Mouse (Mus musculus) heart, embryonic 13.5 days (tissue): ENCODE measurements around the gene Akr1c12. TPM values are rescaled to one million over a fixed set of nuclear protein-coding genes. Genes with fewer than 3 reads are reported as not detected.
"Not testable (repeated sequence)": the region's sequence is repeated elsewhere in the genome, so short reads cannot be mapped to it uniquely, and the experiment has no call there.

Experiments used
- ATAC-seq: fragments of 200-750 bp; cut with Nextera tagmentation; 2 replicates; pipeline ENCODE4 v1.8.0; 2017; ENCODE audit warnings: moderate TSS enrichment; ENCODE audit not compliant: insufficient number of reproducible peaks, low FRiP score, low TSS enrichment; ENCODE audit errors: extremely low read depth
- H3K27ac ChIP-seq: fragments of 300-500 bp; sonication (generic); replicated peaks from 2 replicates; pipeline ENCODE4 v1.5.1; 2015; ENCODE audit warnings: moderate library complexity, mild to moderate bottlenecking, inconsistent platforms
- H3K27me3 ChIP-seq: fragments of 300-500 bp; sonication (generic); replicated peaks from 2 replicates; pipeline ENCODE4 v1.6.1; 2015; ENCODE audit warnings: mild to moderate bottlenecking, inconsistent platforms
- H3K36me3 ChIP-seq: fragments of 300-500 bp; sonication (generic); 2 replicates; pipeline ENCODE4 v1.6.1; 2015; ENCODE audit warnings: mild to moderate bottlenecking, inconsistent platforms
- H3K4me1 ChIP-seq: fragments of 300-500 bp; sonication (generic); 2 replicates; pipeline ENCODE4 v1.6.1; 2015; ENCODE audit warnings: inconsistent platforms
- H3K4me2 ChIP-seq: fragments of 300-500 bp; sonication (generic); 2 replicates; pipeline ENCODE4 v1.6.1; 2015; ENCODE audit warnings: inconsistent platforms, mild to moderate bottlenecking, moderate library complexity
- H3K4me3 ChIP-seq: fragments of 300-500 bp; sonication (generic); 2 replicates; pipeline ENCODE4 v1.5.1; 2015; ENCODE audit warnings: moderate library complexity, mild to moderate bottlenecking, inconsistent platforms
- H3K9ac ChIP-seq: fragments of 300-500 bp; sonication (generic); 2 replicates; pipeline ENCODE4 v1.6.1; 2015; ENCODE audit warnings: inconsistent platforms, mild to moderate bottlenecking, moderate library complexity
- H3K9me3 ChIP-seq: fragments of 300-500 bp; sonication (generic); 2 replicates; pipeline ENCODE4 v1.6.1; 2016; ENCODE audit warnings: inconsistent platforms
- WGBS: fragments of 180-500 bp; shearing (Covaris S2); methylation state at CpG from one replicate; pipeline ENCODE4 v1.1.7; 2015; ENCODE audit warnings: mixed read lengths; 5-methylcytosine and 5-hydroxymethylcytosine counted together
- polyA plus RNA-seq: library from polyadenylated mRNA; unstranded; fragments of >200 nt; fragmentation: Nextera tagmentation; extraction: Ambion mirVana; gene quantifications from 2 replicates; pipeline ENCODE4 v1.2.1, GENCODE M21; 2015

Gene Akr1c12
- 0.90 and 1.4 TPM in 2 replicates for polyA plus RNA-seq

GRCm38 (mm10) chr13:4279284-4279683 is at the start of gene Akr1c12:
Akr1c12 (minus strand) TSS chr13:4279433.
- H3K9ac ChIP-seq, result no peak within 1 kb of the TSS
- H3K27ac ChIP-seq, result no peak within 1 kb of the TSS
- no peaks in the 10 kb centered on the region for H3K4me1 ChIP-seq
- no peak for ATAC-seq
- no peaks in the 10 kb centered on the region for H3K27me3 ChIP-seq
- H3K36me3 ChIP-seq, result no peaks in the 10 kb centered on the region
- H3K4me2 ChIP-seq, result no peak within 1 kb of the TSS
- no peaks in the 10 kb centered on the region for H3K9me3 ChIP-seq
- WGBS, result 62% methylated on average over 4 of the region's 4 CpGs
- H3K4me3 ChIP-seq, result no peak within 1 kb of the TSS

- no peak overlapping the region for H3K4me2 ChIP-seq
- H3K4me1 ChIP-seq, result no peaks in the 10 kb centered on the region
- H3K9ac ChIP-seq, result no peak overlapping the region
- 74% methylated on average over 2 of the region's 2 CpGs for WGBS
- H3K27me3 ChIP-seq, result no peaks in the 10 kb centered on the region
- no peak overlapping the region for H3K4me3 ChIP-seq
- H3K27ac ChIP-seq, result no peak overlapping the region
- no peaks in the 10 kb centered on the region for H3K9me3 ChIP-seq
- H3K36me3 ChIP-seq, result no peaks in the 10 kb centered on the region
- no peak for ATAC-seq
These were observed 39.5 kb upstream of the Akr1c12 start for GRCm38 (mm10) chr13:4318773-4319172.

DNA sequence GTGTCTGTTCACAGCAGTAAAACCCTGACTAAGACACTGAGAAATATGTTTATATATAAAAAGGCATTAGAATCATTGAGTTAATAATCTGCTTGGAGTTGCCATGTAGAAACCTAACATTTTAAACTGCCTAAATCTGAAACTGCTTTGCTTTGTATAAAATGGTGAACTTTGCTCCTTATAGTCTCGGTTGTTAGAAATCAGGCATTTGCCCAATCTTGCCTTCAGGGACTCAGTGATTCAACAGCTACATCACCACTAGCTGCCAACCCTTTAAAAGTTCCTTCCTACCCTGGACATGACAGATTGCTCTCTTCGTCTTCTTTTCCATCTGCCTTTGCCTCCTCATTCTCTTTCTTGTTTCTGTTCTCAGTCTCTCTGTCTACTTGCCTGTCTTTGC is 34.7 kb upstream of the Akr1c12 start:
- Histone ChIP-seq H3K27ac (no peak overlapping the region), H3K4me3 (no peak overlapping the region), H3K4me2 (no peak overlapping the region), H3K4me1 (no peaks in the 10 kb centered on the region), H3K27me3 (no peaks in the 10 kb centered on the region), H3K9me3 (no peaks in the 10 kb centered on the region), H3K9ac (no peak overlapping the region), H3K36me3 (no peaks in the 10 kb centered on the region)
- 68% methylated on average over 2 of the region's 2 CpGs for WGBS
- ATAC-seq, result no peak

GRCm38 (mm10) chr13:4304861-4305565 is 25.8 kb upstream of the Akr1c12 start:
- Histone ChIP-seq H3K27ac (no peak overlapping the region), H3K4me2 (no peak overlapping the region)
- no peak for ATAC-seq

DNA sequence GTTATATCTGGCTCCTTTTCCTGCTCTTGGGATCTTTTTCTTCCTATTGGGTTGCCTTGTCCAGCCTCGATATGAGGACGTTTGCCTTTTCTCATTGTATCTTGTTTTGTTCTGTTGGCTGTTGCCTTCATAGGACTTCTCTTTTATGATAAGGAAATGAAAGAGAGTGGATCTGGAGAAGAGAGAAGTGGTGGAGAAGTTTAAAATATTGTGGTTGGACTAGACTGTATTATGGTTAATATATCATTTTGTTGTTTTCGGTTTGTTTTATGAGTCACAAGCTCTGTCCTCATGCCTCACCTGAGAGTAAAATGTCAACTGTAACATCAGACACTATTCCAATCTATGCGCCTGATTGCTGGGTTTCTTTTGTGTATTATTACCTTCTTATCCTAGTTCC is 17.8 kb upstream of the Akr1c12 start:
- H3K9me3 ChIP-seq, result no peaks in the 10 kb centered on the region
- no peak for ATAC-seq
- H3K27ac ChIP-seq, result no peak overlapping the region
- no peak overlapping the region for H3K4me2 ChIP-seq
- H3K4me3 ChIP-seq, result no peak overlapping the region
- H3K27me3 ChIP-seq, result no peaks in the 10 kb centered on the region
- no peaks in the 10 kb centered on the region for H3K36me3 ChIP-seq
- H3K4me1 ChIP-seq, result no peaks in the 10 kb centered on the region
- WGBS, result 87% methylated on average over 4 of the region's 4 CpGs
- no peak overlapping the region for H3K9ac ChIP-seq

More at GRCm38 (mm10) chr13:4304861-4305565, 25.8 kb upstream of the Akr1c12 start:
- Histone ChIP-seq H3K4me1 (no peaks in the 10 kb centered on the region), H3K4me3 (no peak overlapping the region), H3K9me3 (no peaks in the 10 kb centered on the region), H3K9ac (no peak overlapping the region), H3K36me3 (no peaks in the 10 kb centered on the region), H3K27me3 (no peaks in the 10 kb centered on the region)
- 40% methylated on average over 2 of the region's 2 CpGs for WGBS

DNA sequence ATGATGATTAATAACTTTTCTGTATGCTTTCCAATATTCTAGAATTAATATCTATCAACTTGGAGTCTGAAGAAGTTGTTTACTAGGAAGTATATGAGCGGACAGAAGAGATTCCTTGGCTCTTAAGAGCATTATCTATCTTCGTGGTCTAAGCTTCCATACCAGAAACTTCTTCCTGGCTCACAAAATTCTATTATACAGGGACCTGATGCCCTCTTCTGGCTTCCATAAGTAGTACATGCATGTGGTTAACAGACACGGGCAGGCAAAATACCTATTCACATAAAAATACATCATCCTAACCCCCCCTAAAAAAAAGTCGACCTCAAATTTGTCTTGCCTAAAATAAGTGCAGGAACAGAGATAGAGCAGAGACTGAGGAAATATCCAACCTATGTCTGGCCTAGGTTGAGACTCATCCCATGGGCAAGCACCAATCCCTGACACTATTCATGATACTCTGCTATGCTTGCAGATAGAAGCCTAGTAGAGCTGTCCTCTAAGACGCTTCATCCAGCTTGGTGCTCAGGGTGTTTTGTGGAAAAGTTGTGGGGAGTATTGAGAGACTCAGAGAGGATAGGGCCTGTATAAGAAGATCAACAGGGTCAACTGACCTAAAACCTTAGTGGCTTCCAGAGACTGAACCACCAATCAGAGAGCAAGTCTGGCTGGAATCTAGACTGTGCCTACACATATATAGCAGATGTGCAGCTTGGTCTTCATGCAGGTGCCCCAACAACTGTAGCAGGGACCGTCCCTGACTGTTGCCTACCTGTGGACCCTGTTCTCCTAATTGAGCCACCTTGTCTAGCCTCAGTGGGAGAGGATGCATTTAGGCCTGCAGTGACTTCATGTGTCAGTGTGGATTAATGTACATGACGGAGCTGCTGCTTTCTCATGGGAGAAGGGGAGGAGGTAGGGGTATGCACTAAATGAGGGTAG is 2.5 kb upstream of the Akr1c12 start:
- no peak for ATAC-seq
- no peaks in the 10 kb centered on the region for H3K36me3 ChIP-seq
- no peaks in the 10 kb centered on the region for H3K9me3 ChIP-seq
- H3K27me3 ChIP-seq, result no peaks in the 10 kb centered on the region
- H3K4me2 ChIP-seq, result no peak overlapping the region
- 34% methylated on average over 7 of the region's 7 CpGs for WGBS
- H3K27ac ChIP-seq, result no peak overlapping the region
- H3K4me1 ChIP-seq, result no peaks in the 10 kb centered on the region
- H3K9ac ChIP-seq, result no peak overlapping the region
- no peak overlapping the region for H3K4me3 ChIP-seq

- no peaks in the 10 kb centered on the region for H3K27me3 ChIP-seq
- no peak overlapping the region for H3K9ac ChIP-seq
- 75% methylated on average over 2 of the region's 2 CpGs for WGBS
- H3K4me2 ChIP-seq, result no peak overlapping the region
- H3K4me1 ChIP-seq, result no peaks in the 10 kb centered on the region
- H3K9me3 ChIP-seq, result no peaks in the 10 kb centered on the region
- no peak overlapping the region for H3K4me3 ChIP-seq
- no peak overlapping the region for H3K27ac ChIP-seq
- H3K36me3 ChIP-seq, result no peaks in the 10 kb centered on the region
- ATAC-seq, result no peak
These were observed 1.7 kb downstream of the Akr1c12 start for GRCm38 (mm10) chr13:4277526-4277925.

GRCm38 (mm10) chr13:4270860-4271259 is 8.4 kb downstream of the Akr1c12 start:
- H3K27ac ChIP-seq, result no peak overlapping the region
- no peak overlapping the region for H3K9ac ChIP-seq
- ATAC-seq, result no peak
- no peaks in the 10 kb centered on the region for H3K9me3 ChIP-seq
- no peak overlapping the region for H3K4me3 ChIP-seq
- H3K27me3 ChIP-seq, result no peaks in the 10 kb centered on the region
- no peak overlapping the region for H3K4me2 ChIP-seq
- no peaks in the 10 kb centered on the region for H3K36me3 ChIP-seq
- H3K4me1 ChIP-seq, result no peaks in the 10 kb centered on the region

DNA sequence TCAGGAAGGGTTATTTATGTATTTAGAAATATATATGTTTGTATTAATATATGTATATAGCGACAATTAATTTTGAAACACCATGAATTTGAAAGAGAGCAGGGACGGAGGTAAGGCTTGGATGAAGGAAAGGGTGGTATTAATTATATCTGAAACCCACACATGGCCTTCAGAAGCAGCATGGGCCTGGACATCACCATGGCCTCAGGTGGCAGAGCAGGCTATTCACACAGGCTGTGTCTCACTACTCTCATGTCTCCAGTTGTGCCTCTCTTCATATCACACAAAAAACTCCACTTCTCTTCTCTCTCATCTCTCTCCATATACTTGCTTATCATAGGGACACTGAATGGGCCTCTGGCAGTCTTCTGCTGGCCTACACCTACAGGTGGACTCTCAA is 13.8 kb downstream of the Akr1c12 start:
- ATAC-seq, H3K27ac ChIP-seq, H3K9me3 ChIP-seq, H3K4me2 ChIP-seq, H3K4me3 ChIP-seq, H3K4me1 ChIP-seq, H3K36me3 ChIP-seq, H3K9ac ChIP-seq, H3K27me3 ChIP-seq: not testable (repeated sequence)
- 74% methylated on average over 2 of the region's 2 CpGs for WGBS

DNA sequence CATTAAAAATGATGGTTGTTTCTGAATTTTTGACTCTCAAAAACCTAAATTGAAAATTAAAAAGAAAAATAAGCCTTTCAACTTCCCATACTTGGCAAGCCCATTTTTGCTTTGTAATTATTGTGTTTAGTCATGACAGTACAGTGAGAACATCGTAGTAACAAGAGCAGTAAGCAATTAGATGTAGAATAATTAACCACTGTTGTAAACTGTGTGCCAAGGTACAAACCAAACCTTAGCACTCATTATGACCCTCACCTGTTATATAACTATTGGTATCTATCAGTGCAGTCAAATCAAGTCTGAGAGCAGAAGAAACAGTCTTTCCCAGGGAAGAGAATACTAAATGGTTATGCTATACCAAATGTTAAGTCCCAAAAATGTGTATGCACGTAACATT is 14.2 kb downstream of the Akr1c12 start:
- no peak for ATAC-seq
- WGBS, result 85% methylated on average over 2 of the region's 2 CpGs
- Histone ChIP-seq H3K27me3 (no peaks in the 10 kb centered on the region), H3K27ac (no peak overlapping the region), H3K36me3 (no peaks in the 10 kb centered on the region), H3K4me1 (no peaks in the 10 kb centered on the region), H3K9me3 (no peaks in the 10 kb centered on the region), H3K4me2 (no peak overlapping the region), H3K4me3 (no peak overlapping the region), H3K9ac (no peak overlapping the region)

DNA sequence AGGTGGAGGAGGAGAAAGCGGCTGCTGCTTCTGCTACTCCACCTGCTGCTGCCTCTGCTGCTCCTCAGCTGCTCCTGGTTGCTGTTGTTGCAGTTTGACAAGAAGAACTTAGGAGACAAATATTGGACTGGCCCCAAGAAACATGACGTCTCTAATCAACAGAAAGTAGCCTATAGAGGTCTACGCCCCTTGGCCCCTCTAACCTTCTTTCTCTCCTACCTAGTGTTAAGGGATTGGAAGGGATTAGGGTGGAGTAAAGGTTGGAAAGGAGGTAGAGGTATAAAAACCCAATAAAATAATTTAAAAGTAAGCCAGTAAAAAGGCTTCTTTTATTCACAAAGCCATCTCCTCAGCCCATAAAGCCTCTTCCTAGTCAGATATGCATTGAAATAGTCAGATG is 14.6 kb downstream of the Akr1c12 start:
- Histone ChIP-seq H3K36me3 (no peaks in the 10 kb centered on the region), H3K27me3 (no peaks in the 10 kb centered on the region), H3K9ac (no peak overlapping the region), H3K27ac (no peak overlapping the region), H3K4me2 (no peak overlapping the region), H3K4me3 (no peak overlapping the region), H3K4me1 (no peaks in the 10 kb centered on the region), H3K9me3 (no peaks in the 10 kb centered on the region)
- ATAC-seq, result no peak
- 76% methylated on average over 3 of the region's 3 CpGs for WGBS
